Mouse (Mus musculus) midbrain, embryonic 11.5 days (tissue): Measurements from ENCODE around the gene Gm2026. TPM values are rescaled to one million over a fixed set of nuclear protein-coding genes. Genes with fewer than 3 reads are reported as not detected.
"Not testable (repeated sequence)": the region's sequence is repeated elsewhere in the genome, so short reads cannot be mapped to it uniquely, and the experiment has no call there.

Experiments used
- ATAC-seq: fragments of 200-750 bp; cut with Nextera tagmentation; 2 replicates; pipeline ENCODE4 v1.8.0; 2017; ENCODE audit warnings: moderate TSS enrichment, moderate library complexity; ENCODE audit not compliant: low FRiP score
- DNase-seq: peaks from one replicate; pipeline ENCODE4 v3.0.0; 2015; ENCODE audit warnings: low spot score; ENCODE audit errors: missing footprints
- H3K27ac ChIP-seq: fragments of 300-500 bp; sonication (generic); 2 replicates; pipeline ENCODE4 v1.5.1; 2014; ENCODE audit warnings: low read depth, low read length
- H3K27me3 ChIP-seq: fragments of 300-500 bp; sonication (generic); 2 replicates; pipeline ENCODE4 v1.6.1; 2014; ENCODE audit warnings: mild to moderate bottlenecking, low read length, moderate library complexity, mixed read lengths; ENCODE audit not compliant: control insufficient read depth, insufficient read depth
- H3K36me3 ChIP-seq: fragments of 300-500 bp; sonication (generic); 2 replicates; pipeline ENCODE4 v1.6.1; 2014; ENCODE audit warnings: mild to moderate bottlenecking, low read length, moderate library complexity, mixed read lengths; ENCODE audit not compliant: control insufficient read depth, insufficient read depth
- H3K4me1 ChIP-seq: fragments of 300-500 bp; sonication (generic); 2 replicates; pipeline ENCODE4 v1.6.1; 2014; ENCODE audit warnings: low read length; ENCODE audit not compliant: control insufficient read depth, insufficient read depth
- H3K4me2 ChIP-seq: fragments of 300-500 bp; sonication (generic); 2 replicates; pipeline ENCODE4 v1.6.1; 2014; ENCODE audit warnings: mild to moderate bottlenecking, moderate library complexity
- H3K4me3 ChIP-seq: fragments of 300-500 bp; sonication (generic); 2 replicates; pipeline ENCODE4 v1.5.1; 2014; ENCODE audit warnings: low read depth, low read length
- H3K9ac ChIP-seq: fragments of 300-500 bp; sonication (generic); 2 replicates; pipeline ENCODE4 v1.6.1; 2014; ENCODE audit warnings: low read length
- H3K9me3 ChIP-seq: fragments of 300-500 bp; sonication (generic); 2 replicates; pipeline ENCODE4 v1.6.1; 2016; ENCODE audit warnings: low read length; ENCODE audit not compliant: control insufficient read depth
- WGBS: fragments of 180-500 bp; shearing (Covaris S2); extraction: QIAGEN DNeasy Blood & Tissue Kit; methylation state at CpG from one replicate; pipeline ENCODE4 v1.1.7; 2014; 5-methylcytosine and 5-hydroxymethylcytosine counted together
- polyA plus RNA-seq: library from polyadenylated mRNA; unstranded; fragments of >200 nt; fragmentation: Nextera tagmentation; extraction: Ambion mirVana; gene quantifications from 2 replicates; pipeline ENCODE4 v1.2.1, GENCODE M21; 2014

Gene Gm2026
- 37.8 and 39.8 TPM in 2 replicates for polyA plus RNA-seq

GRCm38 (mm10) chr2:175965031-175965430, at the start of gene Gm2026:
Gm2026 (plus strand) TSS chr2:175965331.
- not testable (repeated sequence) for DNase-seq, H3K36me3 ChIP-seq, H3K4me2 ChIP-seq, H3K27ac ChIP-seq, H3K27me3 ChIP-seq, H3K4me3 ChIP-seq, H3K9ac ChIP-seq, ATAC-seq, H3K4me1 ChIP-seq, H3K9me3 ChIP-seq
- WGBS: no CpG with 5 or more reads among the region's 4 CpGs

GRCm38 (mm10) chr2:175931000-175931399, 34.1 kb upstream of the Gm2026 start, which contains the start of gene Zfp966:
Zfp966 (minus strand) TSS chr2:175931100.
- not testable (repeated sequence) for H3K27me3 ChIP-seq, H3K4me2 ChIP-seq, H3K9me3 ChIP-seq, DNase-seq, H3K9ac ChIP-seq, H3K4me1 ChIP-seq, H3K27ac ChIP-seq, H3K36me3 ChIP-seq, ATAC-seq, H3K4me3 ChIP-seq
- WGBS: no CpG with 5 or more reads among the region's 6 CpGs

Other genes with a start within 250 kb of the Gm2026 start
- not detected in 2 replicates for gene Gm2007, start 223.8 kb upstream of the Gm2026 start, polyA plus RNA-seq
- gene Gm14288, start 164.2 kb upstream of the Gm2026 start, polyA plus RNA-seq: 3.6 TPM in 1 of 2 replicates, not detected in the other
- gene Gm6710, start 96.1 kb upstream of the Gm2026 start, polyA plus RNA-seq: 29.2 and 31.9 TPM in 2 replicates
- 3.8 and 5.4 TPM in 2 replicates for gene Zfp966, start 34.2 kb upstream of the Gm2026 start, polyA plus RNA-seq
- gene Gm2004, start 184.5 kb downstream of the Gm2026 start, polyA plus RNA-seq: 1.0 and 1.5 TPM in 2 replicates